Mouse (Mus musculus) intestine, postnatal 0 days (tissue): Measurements from ENCODE around the gene Lat. TPM values are rescaled to one million over a fixed set of nuclear protein-coding genes. Genes with fewer than 3 reads are reported as not detected.
"Not testable (repeated sequence)": the region's sequence is repeated elsewhere in the genome, so short reads cannot be mapped to it uniquely, and the experiment has no call there.

ENCODE experiments used
- ATAC-seq: fragments of 200-750 bp; cut with Nextera tagmentation; 2 replicates; pipeline ENCODE4 v1.8.0; 2017; ENCODE audit warnings: mild to moderate bottlenecking, moderate TSS enrichment, moderate library complexity
- H3K27ac ChIP-seq: fragments of 300-500 bp; sonication (generic); 2 replicates; pipeline ENCODE4 v1.5.1; 2014; ENCODE audit warnings: mild to moderate bottlenecking, low read depth, low read length, moderate library complexity
- H3K27me3 ChIP-seq: fragments of 300-500 bp; sonication (generic); replicated peaks from 2 replicates; pipeline ENCODE4 v1.6.1; 2014; ENCODE audit warnings: low read length, mixed read lengths; ENCODE audit not compliant: control insufficient read depth, insufficient read depth
- H3K36me3 ChIP-seq: fragments of 300-500 bp; sonication (generic); 2 replicates; pipeline ENCODE4 v1.6.1; 2014; ENCODE audit warnings: mild to moderate bottlenecking, moderate library complexity; ENCODE audit not compliant: control insufficient read depth, insufficient read depth
- H3K4me1 ChIP-seq: fragments of 300-500 bp; sonication (generic); replicated peaks from 2 replicates; pipeline ENCODE4 v1.6.1; 2014; ENCODE audit warnings: antibody characterized with exemption, low read length, mixed read lengths; ENCODE audit not compliant: control insufficient read depth, insufficient read depth
- H3K4me2 ChIP-seq: fragments of 300-500 bp; sonication (generic); replicated peaks from 2 replicates; pipeline ENCODE4 v1.6.1; 2014; ENCODE audit warnings: low read depth, mild to moderate bottlenecking, moderate library complexity
- H3K4me3 ChIP-seq: fragments of 300-500 bp; sonication (generic); 2 replicates; pipeline ENCODE4 v1.5.1; 2014; ENCODE audit warnings: low read depth, low read length
- H3K9ac ChIP-seq: fragments of 300-500 bp; sonication (generic); 2 replicates; pipeline ENCODE4 v1.6.1; 2014; ENCODE audit warnings: mild to moderate bottlenecking, low read depth, low read length
- H3K9me3 ChIP-seq: fragments of 300-500 bp; sonication (generic); 2 replicates; pipeline ENCODE4 v1.6.1; 2016; ENCODE audit warnings: mixed run types; ENCODE audit not compliant: control insufficient read depth
- CTCF ChIP-seq: sonication (generic); IDR thresholded peaks from 2 replicates; pipeline ENCODE4 v1.5.1; 2016; ENCODE audit warnings: low read depth, mild to moderate bottlenecking, control low read depth, antibody characterized with exemption, moderate library complexity
- WGBS: fragments of 180-500 bp; shearing (Covaris S2); extraction: QIAGEN DNeasy Blood & Tissue Kit; methylation state at CpG from one replicate; pipeline ENCODE4 v1.1.7; 2014; 5-methylcytosine and 5-hydroxymethylcytosine counted together
- polyA plus RNA-seq: library from polyadenylated mRNA; unstranded; fragments of >200 nt; fragmentation: Nextera tagmentation; extraction: Ambion mirVana; gene quantifications from 2 replicates; pipeline ENCODE4 v1.2.1, GENCODE M21; 2015

Lat gene
- polyA plus RNA-seq, 1 experiment from 2014 or later: 0.65 TPM

DNA sequence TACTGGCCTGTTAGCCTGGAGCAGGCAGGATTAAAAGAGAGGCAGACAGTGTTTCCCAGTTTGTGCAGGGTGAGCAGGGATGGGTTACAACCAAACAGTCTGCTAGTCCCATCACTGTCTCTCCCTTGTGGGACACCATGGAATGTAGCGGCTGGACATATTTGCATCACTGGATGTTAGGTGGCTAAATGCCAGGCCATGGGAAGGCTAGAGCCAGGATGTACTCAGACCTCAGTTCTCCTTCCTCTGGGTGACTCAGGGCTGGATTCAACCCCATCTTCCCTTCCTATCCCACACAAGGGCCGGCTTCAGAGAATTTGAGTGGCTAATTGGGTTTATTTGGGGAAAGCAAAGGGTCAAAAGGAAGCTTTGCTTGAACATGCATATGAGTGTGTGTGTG is 39.3 kb upstream of the Lat start:
- Histone ChIP-seq H3K27me3 (no peaks in the 10 kb centered on the region), H3K4me2 (no peak overlapping the region), H3K9ac (no peak overlapping the region), H3K36me3 (no peaks in the 10 kb centered on the region), H3K27ac (no peak overlapping the region), H3K9me3 (no peaks in the 10 kb centered on the region), H3K4me1 (no peaks in the 10 kb centered on the region), H3K4me3 (no peak overlapping the region)
- WGBS: 78% methylated on average over 2 of the region's 2 CpGs
- TF ChIP-seq CTCF: no peak
- no peak for ATAC-seq

DNA sequence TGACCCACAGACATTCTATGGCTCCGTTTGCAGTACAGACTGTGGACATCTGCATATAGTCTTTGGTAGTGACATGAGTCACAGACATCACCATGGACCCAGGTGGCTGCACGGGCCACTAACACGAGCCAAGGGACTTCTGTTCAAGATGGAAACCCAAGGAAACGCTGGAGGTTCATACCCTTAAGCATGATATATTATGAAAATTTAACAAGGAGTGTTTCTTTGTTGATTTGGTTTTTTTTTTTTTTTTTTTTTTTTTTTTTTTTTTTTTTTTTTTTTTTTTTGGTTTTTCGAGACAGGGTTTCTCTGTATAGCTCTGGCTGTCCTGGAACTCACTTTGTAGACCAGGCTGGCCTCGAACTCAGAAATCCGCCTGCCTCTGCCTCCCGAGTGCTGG is 33.1 kb upstream of the Lat start:
- not testable (repeated sequence) for H3K36me3 ChIP-seq, H3K27me3 ChIP-seq, H3K4me1 ChIP-seq, H3K27ac ChIP-seq, H3K9ac ChIP-seq, H3K4me2 ChIP-seq, H3K9me3 ChIP-seq, ATAC-seq, H3K4me3 ChIP-seq
- WGBS: 90% methylated on average over 8 of the region's 8 CpGs

DNA sequence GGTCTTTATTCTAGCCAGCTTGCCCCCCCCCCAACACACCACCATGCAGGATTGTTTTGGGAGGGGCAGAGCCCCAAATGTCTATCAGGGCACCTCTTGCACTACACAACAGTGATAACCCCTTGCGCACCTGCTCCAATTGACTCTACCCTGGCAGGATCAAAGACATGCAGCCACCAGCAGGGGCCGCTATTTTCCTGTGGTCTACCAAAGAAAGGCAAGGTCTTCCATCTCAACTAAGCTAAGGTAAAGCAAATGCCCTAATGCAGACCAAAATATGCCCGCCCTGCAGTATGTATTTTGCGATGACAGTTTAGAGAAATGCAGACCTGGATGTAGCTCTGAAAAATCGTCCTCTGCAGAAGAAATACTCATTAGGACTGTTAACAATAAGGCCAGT is 30.2 kb upstream of the Lat start:
- ATAC-seq: no peak
- H3K27ac ChIP-seq: no peak overlapping the region
- no peaks in the 10 kb centered on the region for H3K36me3 ChIP-seq
- no peak overlapping the region for H3K9ac ChIP-seq
- TF ChIP-seq CTCF: peak; percentile 92
- H3K4me3 ChIP-seq: no peak overlapping the region
- no peaks in the 10 kb centered on the region for H3K27me3 ChIP-seq
- H3K9me3 ChIP-seq: no peaks in the 10 kb centered on the region
- no peaks in the 10 kb centered on the region for H3K4me1 ChIP-seq
- no peak overlapping the region for H3K4me2 ChIP-seq
- WGBS: 10% methylated on average over 5 of the region's 5 CpGs

DNA sequence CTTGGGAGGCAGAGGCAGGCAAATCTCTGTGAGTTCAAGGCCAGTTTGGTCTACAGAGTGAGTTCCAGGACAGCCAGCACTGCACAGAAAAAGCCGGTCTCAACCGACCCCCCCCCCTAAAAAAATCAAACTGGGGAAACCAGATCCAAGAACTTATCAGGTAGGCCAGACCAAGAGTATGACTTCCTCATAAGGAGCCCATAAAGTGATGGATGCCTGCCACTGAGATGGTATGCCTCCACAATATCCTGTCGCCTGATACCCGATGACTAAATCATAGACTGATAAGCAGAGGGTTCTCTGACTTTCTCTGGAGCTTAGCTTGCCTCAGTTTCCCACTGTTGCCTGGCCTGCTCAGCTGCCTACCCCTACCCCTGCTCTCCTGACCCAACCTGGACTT is 28.5 kb upstream of the Lat start:
- H3K9me3 ChIP-seq: no peaks in the 10 kb centered on the region
- 87% methylated on average over 4 of the region's 4 CpGs for WGBS
- TF ChIP-seq CTCF: no peak
- H3K4me3 ChIP-seq: no peak overlapping the region
- H3K4me2 ChIP-seq: no peak overlapping the region
- H3K27ac ChIP-seq: no peak overlapping the region
- no peaks in the 10 kb centered on the region for H3K36me3 ChIP-seq
- no peak overlapping the region for H3K9ac ChIP-seq
- H3K27me3 ChIP-seq: no peaks in the 10 kb centered on the region
- H3K4me1 ChIP-seq: no peaks in the 10 kb centered on the region
- no peak for ATAC-seq

DNA sequence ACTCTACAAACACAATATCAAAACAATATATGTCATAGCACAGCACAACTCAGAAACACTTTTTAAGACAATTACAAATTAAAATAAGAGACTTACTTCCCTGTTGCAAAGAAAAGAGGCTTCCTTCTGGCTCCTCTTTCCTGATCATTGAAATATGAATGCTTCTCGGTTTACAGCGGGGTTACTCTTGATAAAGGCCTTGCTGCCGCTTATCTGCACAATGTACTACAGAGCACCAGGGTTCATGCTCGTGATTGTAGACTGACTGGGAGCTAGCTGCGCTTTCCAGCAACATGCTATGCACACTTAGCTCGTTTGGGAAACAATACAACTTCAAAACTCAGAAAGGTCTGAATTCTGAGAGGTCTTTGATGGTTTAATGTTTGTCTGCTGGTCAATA is 27.9 kb upstream of the Lat start:
- Histone ChIP-seq H3K36me3 (no peaks in the 10 kb centered on the region), H3K27me3 (no peaks in the 10 kb centered on the region), H3K4me3 (0 out of 2 replicates have a peak overlapping the region, but pooled peaks have one; percentile 2), H3K4me2 (peak overlapping the region; percentile 44), H3K9me3 (no peaks in the 10 kb centered on the region), H3K9ac (no peak overlapping the region), H3K27ac (no peak overlapping the region; the same call in 1 of the 2 replicates), H3K4me1 (no peaks in the 10 kb centered on the region)
- no peak for TF ChIP-seq CTCF
- no peak for ATAC-seq
- WGBS: 26% methylated on average over 6 of the region's 6 CpGs

DNA sequence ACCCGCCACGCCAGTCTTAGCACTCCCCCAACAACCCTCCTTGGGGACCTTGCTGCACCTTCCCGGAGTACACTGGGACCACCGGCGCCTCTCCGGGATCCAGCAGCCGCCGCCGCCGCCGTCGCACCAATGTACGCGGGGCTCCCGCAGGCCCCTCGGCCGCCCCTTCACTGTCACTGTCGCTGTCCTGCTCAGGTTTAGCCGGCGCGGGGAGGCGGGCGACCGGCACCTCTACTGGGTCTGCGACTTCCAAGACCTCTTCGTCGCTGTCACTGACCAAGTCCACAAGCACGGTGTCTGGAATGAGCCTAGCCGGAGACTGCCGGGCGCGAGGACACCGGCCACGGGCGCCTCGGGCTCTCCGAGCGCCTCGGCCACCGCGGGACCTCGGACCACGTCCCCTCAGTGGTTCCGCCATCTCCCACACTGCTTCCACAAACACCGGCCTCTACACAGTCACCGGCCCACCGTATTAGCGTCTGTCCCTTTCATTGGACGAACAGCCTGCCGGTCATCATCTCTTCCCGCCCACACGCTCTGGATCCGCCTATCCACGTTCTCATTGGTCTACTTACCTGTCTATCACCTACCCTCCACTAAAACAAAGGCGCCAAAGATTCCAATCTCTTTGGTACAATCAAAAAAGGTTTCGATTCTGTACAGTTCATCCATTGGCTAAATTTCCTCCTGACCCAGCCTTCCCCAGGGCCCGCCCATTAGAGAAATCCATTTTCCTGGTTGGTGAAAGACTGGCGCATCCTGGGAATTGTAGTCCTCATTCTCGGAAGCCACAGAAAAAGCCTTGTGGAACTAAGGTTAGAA is 27.1 kb upstream of the Lat start, which contains the start of gene Nfatc2ip:
Nfatc2ip (minus strand) TSS at position 440 of the 822 bp plus-strand sequence.
- peak within 1 kb of the TSS; percentile 97 for H3K4me3 ChIP-seq
- H3K9ac ChIP-seq: peak within 1 kb of the TSS; percentile 83
- ATAC-seq: peak; percentile 98
- peak within 1 kb of the TSS; percentile 60 for H3K27ac ChIP-seq
- H3K27me3 ChIP-seq: no peaks in the 10 kb centered on the region
- H3K9me3 ChIP-seq: no peaks in the 10 kb centered on the region
- under 1% methylated on average over 59 of the region's 59 CpGs for WGBS
- H3K4me2 ChIP-seq: peak within 1 kb of the TSS; percentile 96
- H3K4me1 ChIP-seq: no peaks in the 10 kb centered on the region
- TF ChIP-seq CTCF: no peak
- peaks cover 4% of the 10 kb centered on the region; the same call in 1 of the 2 replicates for H3K36me3 ChIP-seq

DNA sequence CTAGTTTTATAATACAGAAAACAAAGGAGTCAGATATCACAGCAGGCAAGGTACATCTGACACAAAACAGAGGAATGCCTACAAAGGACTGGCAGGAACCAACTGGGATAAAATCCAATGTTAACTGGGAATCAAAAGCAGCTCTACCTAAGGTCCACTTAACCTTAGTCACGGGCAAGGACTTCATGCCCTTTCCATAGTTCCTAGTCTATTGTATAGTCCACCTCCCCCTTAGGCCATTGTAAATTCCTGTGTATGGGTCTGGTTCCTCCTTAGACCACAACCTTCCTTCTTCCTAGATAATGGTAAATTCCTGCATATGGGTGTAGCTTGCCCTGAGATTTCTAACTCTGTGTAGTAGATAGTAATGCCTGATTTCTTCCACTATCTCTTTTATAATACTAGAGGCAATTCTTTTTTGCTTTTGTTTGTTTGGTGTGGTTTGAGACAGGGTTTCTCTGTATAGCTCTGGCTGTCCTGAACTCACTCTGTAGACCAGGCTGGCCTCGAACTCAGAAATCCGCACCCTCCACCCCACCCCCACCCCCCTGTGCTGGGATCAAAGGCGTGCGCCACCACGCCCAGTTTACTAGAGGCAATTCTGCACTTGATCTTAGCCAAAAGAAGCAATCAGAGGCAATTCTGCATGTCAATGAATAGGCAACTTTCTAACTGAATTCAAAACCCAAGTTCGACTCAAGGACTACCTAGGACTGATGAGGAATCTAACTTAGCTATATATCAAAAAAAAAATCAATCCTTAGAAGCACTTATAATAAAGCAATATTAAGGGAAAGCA is 22.9 kb upstream of the Lat start:
- not testable (repeated sequence) for H3K4me2 ChIP-seq, H3K9me3 ChIP-seq, ATAC-seq, H3K4me1 ChIP-seq, H3K27ac ChIP-seq, H3K27me3 ChIP-seq, H3K9ac ChIP-seq, H3K4me3 ChIP-seq
- H3K36me3 ChIP-seq: peaks cover 29% of the 10 kb centered on the region
- WGBS: 80% methylated on average over 7 of the region's 7 CpGs
